Mouse (Mus musculus) heart, adult 11 months (tissue): ENCODE results near the gene Tceal5.
"Not testable (repeated sequence)": the region's sequence is repeated elsewhere in the genome, so short reads cannot be mapped to it uniquely, and the experiment has no call there.

ENCODE experiments used
- DNase-seq: peaks from one replicate; pipeline ENCODE4 v3.0.0; 2022

Gene Tceal5

GRCm38 (mm10) chrX:136203664-136204066, at the start of gene Tceal5:
Tceal5 (minus strand) TSS chrX:136203876.
- no peak for DNase-seq

GRCm38 (mm10) chrX:136252023-136252729, 48.5 kb upstream of the Tceal5 start:
- no peak for DNase-seq

- no peak for DNase-seq
Observed at GRCm38 (mm10) chrX:136249671-136250070, 46.0 kb upstream of the Tceal5 start.

- no peak for DNase-seq
Observed at GRCm38 (mm10) chrX:136248811-136249210, 45.1 kb upstream of the Tceal5 start.

GRCm38 (mm10) chrX:136245521-136246071, 41.9 kb upstream of the Tceal5 start:
- DNase-seq = peak; percentile 87

GRCm38 (mm10) chrX:136244574-136245229, 41.0 kb upstream of the Tceal5 start, which contains the start of gene Tceal9:
Tceal9 (plus strand) TSS chrX:136245079.
- peak; percentile 98 for DNase-seq

- no peak for DNase-seq
Observed at GRCm38 (mm10) chrX:136243181-136243580, 39.5 kb upstream of the Tceal5 start.

DNA sequence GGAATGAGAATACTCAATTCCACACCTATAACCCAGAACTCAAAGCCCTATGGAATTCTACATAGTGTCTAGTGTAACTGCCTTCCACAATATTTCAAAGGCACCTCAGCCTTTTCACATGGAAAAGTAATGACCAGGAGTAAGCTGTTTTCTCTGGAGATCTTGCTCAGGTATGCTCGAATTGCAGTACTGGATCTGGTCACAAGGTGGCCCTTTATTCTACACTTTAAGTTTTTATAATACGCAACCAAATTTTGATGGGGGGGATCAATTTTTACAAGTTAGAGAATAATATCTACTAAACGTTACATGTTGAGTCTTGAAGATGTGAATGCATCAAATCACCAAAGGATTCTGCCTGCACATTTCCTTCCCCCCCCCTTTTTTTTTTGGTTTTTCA, 34.4 kb upstream of the Tceal5 start:
- no peak for DNase-seq

DNA sequence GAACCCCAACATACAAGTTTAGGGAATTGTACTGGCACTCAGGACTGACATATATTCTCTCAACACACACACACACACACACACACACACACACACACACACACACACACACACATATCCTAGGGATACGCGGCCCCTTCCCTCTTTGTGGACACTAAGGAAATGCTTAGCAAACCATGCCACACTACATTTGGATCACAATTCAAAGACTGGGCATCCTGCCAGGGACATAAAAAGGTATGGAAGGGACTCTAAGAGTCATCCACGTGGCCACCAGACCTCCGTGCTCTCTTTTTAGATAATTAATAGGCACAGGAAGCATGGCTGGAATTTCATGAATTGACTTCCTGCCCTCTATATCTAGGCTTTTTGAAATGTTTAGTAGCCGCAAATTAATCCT, 24.1 kb upstream of the Tceal5 start:
- no peak for DNase-seq

DNA sequence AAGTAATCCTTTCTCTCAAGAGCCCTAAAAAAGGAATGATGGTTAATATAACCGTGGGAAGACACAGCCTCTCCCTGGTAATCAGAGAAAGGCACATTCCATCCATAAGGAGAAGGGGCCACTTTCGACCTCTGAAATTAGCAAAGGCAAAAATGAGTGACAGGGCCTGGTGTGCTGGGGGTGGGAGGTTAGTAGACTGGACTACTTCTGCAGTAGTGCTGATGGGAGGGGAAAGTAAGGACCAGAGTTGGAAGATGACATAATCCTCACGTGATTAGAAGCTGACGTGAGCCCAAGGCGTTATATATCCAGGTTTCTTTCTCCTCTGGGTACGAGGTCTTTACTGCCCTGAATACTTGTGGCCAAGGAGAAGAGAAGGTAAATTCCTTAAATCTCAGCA, 20.0 kb upstream of the Tceal5 start:
- DNase-seq = no peak

- no peak for DNase-seq
Observed at GRCm38 (mm10) chrX:136216303-136216702, 12.6 kb upstream of the Tceal5 start.

- DNase-seq = not testable (repeated sequence)
Observed at GRCm38 (mm10) chrX:136214729-136215677, 11.3 kb upstream of the Tceal5 start, which contains the start of the genes Tceal7 and Bex1. Tceal7 (plus strand) TSS chrX:136214779. Bex1 (minus strand) TSS chrX:136215513.

GRCm38 (mm10) chrX:136213396-136213795, 9.7 kb upstream of the Tceal5 start:
- no peak for DNase-seq

GRCm38 (mm10) chrX:136204406-136204805, 730 bp upstream of the Tceal5 start:
- no peak for DNase-seq

DNA sequence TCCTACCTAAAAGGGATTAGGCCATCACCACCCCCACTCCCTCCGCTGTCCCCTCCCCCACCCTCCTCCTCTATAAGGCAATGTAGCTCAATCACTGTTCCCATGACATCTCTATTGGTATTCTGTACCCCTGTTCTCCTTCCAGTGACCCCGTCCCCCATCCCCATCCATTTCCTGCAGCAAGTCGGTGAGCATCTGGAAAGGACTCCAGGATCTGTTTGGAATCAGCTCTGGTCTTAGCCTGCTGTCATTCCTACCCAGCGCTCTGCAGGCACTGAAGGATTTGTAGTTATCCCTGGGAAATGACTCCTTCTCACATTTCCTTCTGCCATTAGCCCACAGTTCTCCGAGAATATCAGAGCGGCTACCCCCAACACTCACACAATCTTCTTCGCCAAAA, 419 bp downstream of the Tceal5 start:
- no peak for DNase-seq

DNA sequence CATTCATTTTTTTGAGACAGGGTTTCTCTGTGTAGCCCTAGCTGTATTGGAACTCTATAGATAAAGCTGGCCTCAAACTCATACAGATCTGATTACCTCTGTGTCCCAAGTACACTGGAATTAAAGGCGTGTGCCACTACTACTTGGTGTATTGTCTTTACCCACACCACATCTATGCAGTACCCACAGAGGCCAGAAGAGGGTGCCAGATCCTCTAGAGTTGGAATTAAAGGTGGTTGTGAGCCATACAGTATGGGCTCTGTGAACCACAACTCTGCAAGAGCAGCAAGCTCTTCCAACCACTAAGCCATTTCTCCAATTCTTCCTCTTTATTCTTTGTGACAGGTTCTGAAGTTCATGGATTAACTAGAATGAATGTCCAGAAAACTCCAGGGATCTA, 6.8 kb downstream of the Tceal5 start:
- DNase-seq = no peak

- no peak for DNase-seq
Observed at GRCm38 (mm10) chrX:136195193-136195944, 8.3 kb downstream of the Tceal5 start.

- DNase-seq = no peak
Observed at GRCm38 (mm10) chrX:136183107-136183506, 20.6 kb downstream of the Tceal5 start.

- DNase-seq = peak; percentile 82
Observed at GRCm38 (mm10) chrX:136180897-136181553, 22.7 kb downstream of the Tceal5 start.

DNA sequence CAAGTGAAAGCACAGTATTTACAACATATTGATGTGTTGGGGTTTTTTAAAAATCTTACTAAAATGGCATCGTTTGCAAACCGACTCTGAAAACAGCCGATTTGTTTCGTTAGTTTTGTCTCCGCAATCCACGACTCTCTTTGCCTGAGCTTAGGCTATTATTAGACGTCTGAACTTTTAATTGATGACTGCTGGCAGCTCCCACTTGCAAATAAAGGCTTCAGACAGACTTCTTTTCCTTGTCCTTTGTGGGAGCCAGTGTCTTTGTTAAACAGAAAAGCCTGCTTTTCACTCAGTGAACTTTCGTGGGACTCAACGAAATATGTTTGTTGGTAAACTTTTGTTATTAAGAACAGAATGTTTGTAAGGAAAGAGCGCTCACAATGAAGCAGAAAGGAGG, 30.9 kb downstream of the Tceal5 start:
- no peak for DNase-seq

DNA sequence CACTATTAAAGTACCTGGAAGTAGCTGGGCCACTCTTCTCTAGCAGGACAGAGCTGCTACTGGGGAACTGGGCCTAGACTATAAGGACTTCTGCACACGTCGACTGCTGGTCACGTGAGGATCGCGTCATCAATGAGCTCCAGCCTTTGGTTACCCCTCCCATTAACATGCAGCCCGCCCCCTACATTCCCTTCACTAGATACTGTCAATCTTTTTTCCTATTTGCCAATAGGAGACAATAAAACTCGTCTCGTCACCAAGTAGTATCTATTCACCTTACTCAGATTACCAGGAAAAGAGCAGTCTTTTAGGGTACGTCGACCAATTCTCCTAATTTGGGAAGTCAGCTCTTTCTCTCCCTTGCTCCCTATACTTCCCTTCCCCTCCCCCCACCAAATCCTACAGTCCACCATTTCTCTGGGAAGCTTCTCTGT, 31.5 kb downstream of the Tceal5 start, which contains the start of gene Tceal8:
Tceal8 (minus strand) TSS at position 225 of the 434 bp plus-strand sequence.
- DNase-seq = peak; percentile 99
